Mouse (Mus musculus): ENCODE measurements at regions not wholly inside any gene's neighbourhood (a gene's known extent, or its start where the extent isn't known, plus 50 kb on each side); places are given as distances from the start of the nearest gene placed in this dataset.

GRCm38 (mm10) chr2:159725158-159726076 lies 608.5 kb downstream of the Gm826 start:
- TF ChIP-seq TCF12 (IDR thresholded peaks at IDR 0.05; ENCODE audit: low read depth, low read length) (no peak), MAFK (IDR thresholded peaks at IDR 0.05; ENCODE audit: borderline replicate concordance, low read depth, low read length) (no peak), CTCF (IDR thresholded peaks at IDR 0.05 in 2 of 3, conservative IDR thresholded peaks at IDR 0.05 in 1 of 3; ENCODE audit: control insufficient read depth in 1 of 3, insufficient read depth in 1 of 3, low read depth in 2 of 3, low read length in 3 of 3, poor library complexity in 1 of 3, severe bottlenecking in 1 of 3) (no peak), NELFE (IDR thresholded peaks at IDR 0.05; ENCODE audit: low read depth, low read length) (no peak), MEF2A (IDR thresholded peaks at IDR 0.05; ENCODE audit: extremely low read depth, insufficient replicate concordance, low read depth, low read length, poor library complexity, severe bottlenecking) (no peak)
